Mouse (Mus musculus): ENCODE results near the gene 2310033P09Rik.
A peak's percentile ranks its signal among the peaks of the same experiment; 100 is the strongest.

Gene 2310033P09Rik

GRCm38 (mm10) chr11:59230144-59230760, 22.1 kb downstream of the 2310033P09Rik start:
- peak; percentile 79 for DNase-seq

- DNase-seq, result no peak
Measured at GRCm38 (mm10) chr11:59232797-59233196, 24.7 kb downstream of the 2310033P09Rik start.

DNA sequence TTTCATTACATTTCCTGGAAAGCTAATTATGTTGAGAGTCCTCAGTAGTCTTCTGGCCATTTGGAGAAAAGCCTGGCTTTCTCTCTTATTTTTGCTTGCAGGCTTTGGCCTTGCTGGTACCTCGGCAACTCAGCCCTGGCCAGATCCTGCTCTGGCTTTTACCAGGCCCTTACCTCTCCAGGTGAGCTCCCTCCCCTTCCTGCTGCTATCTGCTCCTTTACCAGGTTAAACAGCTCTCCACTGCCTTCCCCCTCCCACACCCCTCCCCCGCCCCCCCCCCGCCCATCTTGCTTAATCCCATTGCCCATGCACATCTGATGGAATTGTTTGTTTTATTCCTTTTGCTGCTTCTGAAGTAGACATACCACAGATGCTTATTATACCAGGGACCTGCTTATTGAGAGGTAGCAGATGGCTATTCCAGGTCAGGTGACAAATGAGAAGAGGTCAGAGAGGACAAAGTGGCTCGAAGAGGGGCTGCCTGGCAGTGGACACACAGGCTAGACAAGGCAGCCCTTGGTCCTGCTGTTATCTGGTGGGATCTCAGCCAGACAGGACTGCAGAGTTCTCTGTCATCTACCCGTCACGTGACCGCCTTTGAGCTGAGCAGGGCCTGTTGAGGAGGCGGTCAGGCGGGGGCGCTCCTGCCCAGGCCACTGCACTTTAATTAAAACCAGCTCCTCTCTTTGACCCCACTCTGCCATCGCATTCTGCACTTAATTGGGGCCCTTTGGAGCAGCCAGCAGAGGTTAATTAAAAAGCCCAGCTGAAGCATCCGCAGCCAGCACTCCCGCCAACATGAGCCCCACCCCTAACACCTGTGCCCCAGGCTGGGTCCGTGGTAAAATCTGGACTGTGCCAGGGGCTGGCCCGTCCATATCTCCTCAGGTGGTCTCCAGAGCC, 30.7 kb downstream of the 2310033P09Rik start:
- peak; percentile 69 for DNase-seq

GRCm38 (mm10) chr11:59239428-59239785, 31.3 kb downstream of the 2310033P09Rik start:
- no peak for DNase-seq

GRCm38 (mm10) chr11:59239796-59240195, 31.7 kb downstream of the 2310033P09Rik start:
- DNase-seq, result no peak

GRCm38 (mm10) chr11:59241841-59242240, 33.7 kb downstream of the 2310033P09Rik start:
- DNase-seq, result no peak

GRCm38 (mm10) chr11:59243856-59244255, 35.7 kb downstream of the 2310033P09Rik start:
- DNase-seq, result no peak

GRCm38 (mm10) chr11:59248101-59248500, 40.0 kb downstream of the 2310033P09Rik start:
- no peak for DNase-seq

- no peak for DNase-seq
Measured at GRCm38 (mm10) chr11:59259647-59260046, 51.5 kb downstream of the 2310033P09Rik start.
